Mouse (Mus musculus): ENCODE data around the gene 1700030K09Rik.

1700030K09Rik gene

GRCm38 (mm10) chr8:72507505-72507904, 63.8 kb downstream of the 1700030K09Rik start:
- DNase-seq (ENCODE audit: low read depth): no peak
